Mouse (Mus musculus) B cell, adult 62 days (primary cell): ENCODE measurements around the gene Tmprss3. TPM values are rescaled to one million over a fixed set of nuclear protein-coding genes. Genes with fewer than 3 reads are reported as not detected.

Experiments used
- total RNA-seq: library from RNA; stranded (reverse); gene quantifications from 4 replicates; pipeline ENCODE4 v1.2.4, GENCODE M21; 2023

Tmprss3 gene
- 0.21 to 0.66 TPM (median 0.25 TPM) in 3 of 4 replicates, not detected in the other for total RNA-seq

GRCm38 (mm10) chr17:31198877-31199276 lies at the start of gene Tmprss3:
TSS of gene Tmprss3 (minus strand) at chr17:31198977.

GRCm38 (mm10) chr17:31207771-31208334 lies 9.1 kb upstream of the Tmprss3 start, which contains the start of gene Ubash3a:
TSS of gene Ubash3a (plus strand) at chr17:31207873.

GRCm38 (mm10) chr17:31165127-31165526 lies 33.6 kb downstream of the Tmprss3 start, which contains the start of gene Tff1:
TSS of gene Tff1 (minus strand) at chr17:31165277.

GRCm38 (mm10) chr17:31144040-31145037 lies 54.4 kb downstream of the Tmprss3 start, which contains the start of gene Tff2:
TSS of gene Tff2 (minus strand) at chr17:31144282.

DNA sequence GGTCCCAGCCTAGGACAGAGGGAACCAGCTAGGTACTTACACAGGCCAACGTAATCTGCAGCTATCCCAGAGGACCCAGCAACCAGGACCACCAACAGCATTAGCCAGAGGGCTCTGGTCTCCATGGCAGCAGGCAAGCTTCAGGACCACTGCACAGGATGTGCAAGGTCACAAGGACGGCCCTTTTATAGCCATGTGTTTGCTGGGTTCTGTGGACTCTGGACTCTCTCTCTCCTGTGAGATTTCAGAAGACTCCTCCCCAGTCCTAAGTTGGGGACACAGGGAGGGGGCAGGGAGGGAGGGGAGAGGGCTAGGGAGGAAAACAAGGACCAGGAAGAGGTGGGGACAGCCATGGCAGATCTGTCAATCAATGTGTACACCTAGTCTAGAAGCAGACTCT lies 69.3 kb downstream of the Tmprss3 start, which contains the start of gene Tff3:
TSS of gene Tff3 (minus strand) at position 195 of the 400 bp plus-strand sequence.

Other genes starting within 250 kb of the Tmprss3 start
- not detected in 4 replicates for gene Umodl1, start 244.3 kb downstream of the Tmprss3 start, total RNA-seq
- 125 to 170 TPM (median 138 TPM) in 4 replicates for gene Abcg1, start 141.3 kb downstream of the Tmprss3 start, total RNA-seq
- gene Tff3, start 69.3 kb downstream of the Tmprss3 start, total RNA-seq: not detected in 4 replicates
- not detected in 4 replicates for gene Tff2, start 54.7 kb downstream of the Tmprss3 start, total RNA-seq
- not detected in 4 replicates for gene Tff1, start 33.7 kb downstream of the Tmprss3 start, total RNA-seq
- gene Ubash3a, start 8.9 kb upstream of the Tmprss3 start, total RNA-seq: 0.36 to 0.66 TPM (median 0.50 TPM) in 3 of 4 replicates, not detected in the other
- gene Rsph1, start 78.4 kb upstream of the Tmprss3 start, total RNA-seq: 0.75 to 1.4 TPM (median 0.98 TPM) in 3 of 4 replicates, not detected in the other
- gene Slc37a1, start 87.8 kb upstream of the Tmprss3 start, total RNA-seq: 34.1 to 44.3 TPM (median 43.1 TPM) in 4 replicates
- not detected in 4 replicates for gene Pde9a, start 187.2 kb upstream of the Tmprss3 start, total RNA-seq